Mouse (Mus musculus): ENCODE measurements around the gene Prepl.

GRCm38 (mm10) chr17:85058276-85058675 is 31.8 kb downstream of the Prepl start:
- TF ChIP-seq CTCF (IDR thresholded peaks at IDR 0.05; ENCODE audit: insufficient read depth, low read depth, low read length) (no peak), POLR2A (IDR thresholded peaks at IDR 0.05; ENCODE audit: insufficient read depth, low read depth, low read length) (no peak)

Data from olfactory bulb, adult 2 months (tissue).